Mouse (Mus musculus) lung, embryonic 15.5 days (tissue): Measurements from ENCODE around the gene Pla2g4f. TPM values are rescaled to one million over a fixed set of nuclear protein-coding genes. Genes with fewer than 3 reads are reported as not detected.
A peak's percentile ranks its signal among the peaks of the same experiment; 100 is the strongest.

Experiments used
- ATAC-seq: fragments of 200-750 bp; cut with Nextera tagmentation; 2 replicates; pipeline ENCODE4 v1.8.0; 2017; ENCODE audit warnings: moderate number of reproducible peaks, borderline replicate concordance; ENCODE audit not compliant: low FRiP score, low TSS enrichment; ENCODE audit errors: extremely low read depth
- H3K27ac ChIP-seq: fragments of 300-500 bp; sonication (generic); 2 replicates; pipeline ENCODE4 v1.5.1; 2015; ENCODE audit warnings: moderate library complexity, mild to moderate bottlenecking, inconsistent platforms
- H3K27me3 ChIP-seq: fragments of 300-500 bp; sonication (generic); 2 replicates; pipeline ENCODE4 v1.6.1; 2015; ENCODE audit warnings: inconsistent platforms
- H3K36me3 ChIP-seq: fragments of 300-500 bp; sonication (generic); 2 replicates; pipeline ENCODE4 v1.6.1; 2015; ENCODE audit warnings: inconsistent platforms
- H3K4me1 ChIP-seq: fragments of 300-500 bp; sonication (generic); 2 replicates; pipeline ENCODE4 v1.6.1; 2015; ENCODE audit warnings: inconsistent platforms
- H3K4me2 ChIP-seq: fragments of 300-500 bp; sonication (generic); 2 replicates; pipeline ENCODE4 v1.6.1; 2015; ENCODE audit warnings: inconsistent platforms, mild to moderate bottlenecking, moderate library complexity
- H3K4me3 ChIP-seq: fragments of 300-500 bp; sonication (generic); 2 replicates; pipeline ENCODE4 v1.5.1; 2015; ENCODE audit warnings: mild to moderate bottlenecking, inconsistent platforms
- H3K9ac ChIP-seq: fragments of 300-500 bp; sonication (generic); 2 replicates; pipeline ENCODE4 v1.6.1; 2015; ENCODE audit warnings: inconsistent platforms
- H3K9me3 ChIP-seq: fragments of 300-500 bp; sonication (generic); 2 replicates; pipeline ENCODE4 v1.6.1; 2016; ENCODE audit warnings: inconsistent platforms
- WGBS: fragments of 180-500 bp; shearing (Covaris S2); methylation state at CpG from one replicate; pipeline ENCODE4 v1.1.7; 2015; 5-methylcytosine and 5-hydroxymethylcytosine counted together
- polyA plus RNA-seq: library from polyadenylated mRNA; unstranded; fragments of >200 nt; fragmentation: Nextera tagmentation; extraction: Ambion mirVana; gene quantifications from 2 replicates; pipeline ENCODE4 v1.2.1, GENCODE M21; 2015

Gene Pla2g4f
- polyA plus RNA-seq, 1 experiment from 2014 or later = 0.90 TPM

GRCm38 (mm10) chr2:120301076-120301475, 12.9 kb downstream of the Pla2g4f start:
- no peak overlapping the region for H3K9ac ChIP-seq
- no peak overlapping the region for H3K27ac ChIP-seq
- ATAC-seq = no peak
- H3K4me2 ChIP-seq = no peak overlapping the region
- H3K36me3 ChIP-seq = no peaks in the 10 kb centered on the region
- H3K4me1 ChIP-seq = no peaks in the 10 kb centered on the region
- H3K9me3 ChIP-seq = no peaks in the 10 kb centered on the region
- no peaks in the 10 kb centered on the region for H3K27me3 ChIP-seq
- 91% methylated on average over 6 of the region's 6 CpGs for WGBS
- H3K4me3 ChIP-seq = no peak overlapping the region

GRCm38 (mm10) chr2:120299866-120300265, 14.1 kb downstream of the Pla2g4f start:
- H3K9ac ChIP-seq = no peak overlapping the region
- ATAC-seq = no peak
- H3K27ac ChIP-seq = no peak overlapping the region
- H3K9me3 ChIP-seq = no peaks in the 10 kb centered on the region
- 73% methylated on average over 4 of the region's 4 CpGs for WGBS
- no peak overlapping the region for H3K4me2 ChIP-seq
- H3K4me1 ChIP-seq = no peaks in the 10 kb centered on the region
- H3K4me3 ChIP-seq = no peak overlapping the region
- no peaks in the 10 kb centered on the region for H3K36me3 ChIP-seq
- H3K27me3 ChIP-seq = no peaks in the 10 kb centered on the region

- Histone ChIP-seq H3K9ac (no peak overlapping the region), H3K4me1 (no peaks in the 10 kb centered on the region), H3K9me3 (no peaks in the 10 kb centered on the region), H3K27ac (no peak overlapping the region), H3K4me3 (no peak overlapping the region), H3K36me3 (no peaks in the 10 kb centered on the region), H3K4me2 (no peak overlapping the region), H3K27me3 (no peaks in the 10 kb centered on the region)
- WGBS = 9% methylated on average over 2 of the region's 2 CpGs
- ATAC-seq = no peak
Measured at GRCm38 (mm10) chr2:120296160-120296559, 17.8 kb downstream of the Pla2g4f start.

- Histone ChIP-seq H3K27me3 (no peaks in the 10 kb centered on the region), H3K27ac (no peak overlapping the region), H3K36me3 (no peaks in the 10 kb centered on the region), H3K9me3 (no peaks in the 10 kb centered on the region), H3K4me2 (no peak overlapping the region), H3K9ac (no peak overlapping the region), H3K4me3 (no peak overlapping the region), H3K4me1 (no peaks in the 10 kb centered on the region)
- WGBS = 78% methylated on average over 8 of the region's 9 CpGs
- no peak for ATAC-seq
Measured at GRCm38 (mm10) chr2:120291471-120292078, 22.4 kb downstream of the Pla2g4f start.

GRCm38 (mm10) chr2:120288995-120289394, 25.0 kb downstream of the Pla2g4f start, which contains the start of gene Pla2g4d:
TSS of gene Pla2g4d (minus strand) at chr2:120289197.
- Histone ChIP-seq H3K27ac (no peak within 1 kb of the TSS), H3K36me3 (no peaks in the 10 kb centered on the region), H3K27me3 (no peaks in the 10 kb centered on the region), H3K4me3 (no peak within 1 kb of the TSS), H3K4me1 (no peaks in the 10 kb centered on the region), H3K4me2 (no peak within 1 kb of the TSS), H3K9ac (no peak within 1 kb of the TSS), H3K9me3 (no peaks in the 10 kb centered on the region)
- WGBS = 59% methylated on average over 5 of the region's 5 CpGs
- no peak for ATAC-seq

GRCm38 (mm10) chr2:120288401-120288800, 25.6 kb downstream of the Pla2g4f start:
- Histone ChIP-seq H3K36me3 (no peaks in the 10 kb centered on the region), H3K4me1 (no peaks in the 10 kb centered on the region), H3K27ac (no peak overlapping the region), H3K9ac (no peak overlapping the region), H3K4me3 (no peak overlapping the region), H3K27me3 (no peaks in the 10 kb centered on the region), H3K4me2 (no peak overlapping the region), H3K9me3 (no peaks in the 10 kb centered on the region)
- ATAC-seq = no peak
- WGBS = 77% methylated on average over 3 of the region's 3 CpGs

GRCm38 (mm10) chr2:120285639-120286038, 28.3 kb downstream of the Pla2g4f start:
- no peak for ATAC-seq
- Histone ChIP-seq H3K4me3 (no peak overlapping the region), H3K4me1 (no peaks in the 10 kb centered on the region), H3K9me3 (no peaks in the 10 kb centered on the region), H3K4me2 (no peak overlapping the region), H3K9ac (no peak overlapping the region), H3K27me3 (no peaks in the 10 kb centered on the region), H3K27ac (no peak overlapping the region), H3K36me3 (no peaks in the 10 kb centered on the region)
- WGBS = 69% methylated on average over 4 of the region's 4 CpGs

- H3K27me3 ChIP-seq = no peaks in the 10 kb centered on the region
- H3K4me2 ChIP-seq = no peak overlapping the region
- no peak overlapping the region for H3K9ac ChIP-seq
- no peak overlapping the region for H3K27ac ChIP-seq
- no peak for ATAC-seq
- H3K4me3 ChIP-seq = no peak overlapping the region
- H3K4me1 ChIP-seq = no peaks in the 10 kb centered on the region
- H3K9me3 ChIP-seq = no peaks in the 10 kb centered on the region
- no peaks in the 10 kb centered on the region for H3K36me3 ChIP-seq
Measured at GRCm38 (mm10) chr2:120284705-120285104, 29.3 kb downstream of the Pla2g4f start.

GRCm38 (mm10) chr2:120284094-120284493, 29.9 kb downstream of the Pla2g4f start:
- no peaks in the 10 kb centered on the region for H3K36me3 ChIP-seq
- WGBS = 71% methylated on average over 5 of the region's 5 CpGs
- no peak overlapping the region for H3K4me3 ChIP-seq
- no peaks in the 10 kb centered on the region for H3K27me3 ChIP-seq
- no peak overlapping the region for H3K9ac ChIP-seq
- H3K9me3 ChIP-seq = no peaks in the 10 kb centered on the region
- no peaks in the 10 kb centered on the region for H3K4me1 ChIP-seq
- H3K27ac ChIP-seq = no peak overlapping the region
- ATAC-seq = 0 out of 2 replicates have a peak, but pooled peaks have one; percentile 32
- H3K4me2 ChIP-seq = no peak overlapping the region

- Histone ChIP-seq H3K9me3 (no peaks in the 10 kb centered on the region), H3K4me2 (no peak overlapping the region), H3K4me3 (no peak overlapping the region), H3K4me1 (no peaks in the 10 kb centered on the region), H3K27me3 (no peaks in the 10 kb centered on the region), H3K9ac (no peak overlapping the region), H3K36me3 (no peaks in the 10 kb centered on the region), H3K27ac (no peak overlapping the region)
- 31% methylated on average over 6 of the region's 6 CpGs for WGBS
- ATAC-seq = no peak
Measured at GRCm38 (mm10) chr2:120283550-120283949, 30.4 kb downstream of the Pla2g4f start.

GRCm38 (mm10) chr2:120281221-120281620, 32.7 kb downstream of the Pla2g4f start:
- H3K27me3 ChIP-seq = no peaks in the 10 kb centered on the region
- H3K4me3 ChIP-seq = no peak overlapping the region
- no peak overlapping the region for H3K4me2 ChIP-seq
- ATAC-seq = no peak
- no peak overlapping the region for H3K27ac ChIP-seq
- H3K9me3 ChIP-seq = no peaks in the 10 kb centered on the region
- H3K9ac ChIP-seq = no peak overlapping the region
- H3K36me3 ChIP-seq = no peaks in the 10 kb centered on the region
- WGBS = 49% methylated on average over 3 of the region's 3 CpGs
- H3K4me1 ChIP-seq = no peaks in the 10 kb centered on the region

- Histone ChIP-seq H3K4me1 (no peaks in the 10 kb centered on the region), H3K4me2 (no peak overlapping the region), H3K9ac (no peak overlapping the region), H3K9me3 (no peaks in the 10 kb centered on the region), H3K4me3 (no peak overlapping the region), H3K36me3 (no peaks in the 10 kb centered on the region), H3K27ac (no peak overlapping the region), H3K27me3 (no peaks in the 10 kb centered on the region)
- WGBS = 13% methylated on average over 8 of the region's 8 CpGs
- ATAC-seq = no peak
Measured at GRCm38 (mm10) chr2:120279961-120280360, 34.0 kb downstream of the Pla2g4f start.

GRCm38 (mm10) chr2:120276951-120277350, 37.0 kb downstream of the Pla2g4f start:
- no peak overlapping the region for H3K27ac ChIP-seq
- H3K27me3 ChIP-seq = no peaks in the 10 kb centered on the region
- H3K4me1 ChIP-seq = no peaks in the 10 kb centered on the region
- 78% methylated on average over 4 of the region's 4 CpGs for WGBS
- no peaks in the 10 kb centered on the region for H3K36me3 ChIP-seq
- H3K4me3 ChIP-seq = no peak overlapping the region
- no peak for ATAC-seq
- H3K9ac ChIP-seq = no peak overlapping the region
- no peaks in the 10 kb centered on the region for H3K9me3 ChIP-seq
- no peak overlapping the region for H3K4me2 ChIP-seq
